ENCODE assay signal across 10 mouse cellular contexts in the genomic region with DNA sequence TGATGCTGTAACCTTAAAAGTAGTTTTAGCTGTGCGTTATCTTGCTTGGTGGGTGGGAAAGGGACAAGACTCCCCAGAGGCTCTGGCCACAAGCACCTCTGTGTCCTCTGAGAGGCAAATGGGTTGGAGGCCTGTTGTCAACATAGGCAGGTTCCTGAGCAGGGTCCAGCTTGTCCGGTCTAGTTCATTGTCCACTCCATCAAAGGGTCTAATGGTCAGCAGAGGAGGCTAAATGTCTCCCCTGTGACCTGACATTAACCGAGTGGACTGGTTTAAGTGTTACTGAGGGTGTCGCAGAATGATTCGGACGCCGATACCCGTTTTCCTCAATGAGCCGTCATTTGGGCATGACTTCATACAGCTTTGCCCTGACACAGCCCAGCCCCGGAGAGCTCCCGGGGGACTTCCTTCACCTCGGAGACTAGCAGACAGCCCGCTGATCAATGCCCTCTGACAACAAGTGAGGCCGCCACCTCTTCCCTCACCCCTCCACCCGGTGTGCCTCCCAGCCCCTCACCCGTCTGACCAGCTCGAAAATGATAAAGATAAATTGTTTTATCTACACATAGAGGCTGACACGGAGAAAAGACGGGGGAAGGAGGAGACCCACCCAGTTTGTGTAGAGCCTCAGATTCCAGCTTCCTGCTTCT.
DNase-seq lines count a peak whose midpoint lies in the region; ATAC-seq lines count a peak whose summit lies in the region.
"Had no signal": no experiment of that assay in that cellular context is flagged by ENCODE, and none has a peak within 500 bp of the region (broad histone marks: within the 10 kb centered on the region; RNA-seq: fewer than 3 reads in every experiment).

No protein-coding gene starts in this region.

- no peak for ATAC-seq in kidney, embryonic 15.5 days (replicated peaks; ENCODE audit: low FRiP score)
- no peak for ATAC-seq in embryonic facial prominence, embryonic 11.5 days (replicated peaks; ENCODE audit: insufficient number of reproducible peaks, low FRiP score, low TSS enrichment, low read depth)
- no peak for ATAC-seq in intestine, embryonic 14.5 days (replicated peaks; ENCODE audit: low FRiP score, low TSS enrichment, low read depth)
- no peak for ATAC-seq in neural tube, embryonic 12.5 days (ENCODE audit: low FRiP score, low read depth)
- no peak for ATAC-seq in forebrain, embryonic 12.5 days (ENCODE audit: low FRiP score)

- H3K9ac ChIP-seq in kidney, embryonic 15.5 days, result no peak overlapping the region
- H3K9ac ChIP-seq in embryonic facial prominence, embryonic 11.5 days (replicated peaks; ENCODE audit: low read length), result 0 out of 2 replicates have a peak overlapping the region, but pooled peaks have one; percentile 7
- 0 out of 2 replicates have a peak overlapping the region, but pooled peaks have one; percentile 29 for H3K9ac ChIP-seq in intestine, embryonic 14.5 days (ENCODE audit: low read length)
- no peak overlapping the region for H3K9ac ChIP-seq in neural tube, embryonic 12.5 days
- no peak overlapping the region for H3K9ac ChIP-seq in forebrain, embryonic 12.5 days

- 15% methylated on average over 19 of the region's 19 CpGs for WGBS in kidney, embryonic 15.5 days
- 26% methylated on average over 19 of the region's 19 CpGs for WGBS in embryonic facial prominence, embryonic 11.5 days
- 19% methylated on average over 19 of the region's 19 CpGs for WGBS in intestine, embryonic 14.5 days
- 26% methylated on average over 19 of the region's 19 CpGs for WGBS in neural tube, embryonic 12.5 days
- 45% methylated on average over 19 of the region's 19 CpGs for WGBS in forebrain, embryonic 12.5 days

- DNase-seq in kidney, adult 11 months, result no peak
- DNase-seq in embryonic facial prominence, embryonic 11.5 days (ENCODE audit: low spot score), result peak; percentile 15
- peak; percentile 59 for DNase-seq in intestine, embryonic 14.5 days (ENCODE audit: low spot score)
- no peak for DNase-seq in right cerebral cortex, postnatal 14 days
- DNase-seq in cerebellum, adult 9-10 months, result no peak
- DNase-seq: thymus, postnatal 4 days had no signal

- H3K27me3 ChIP-seq in kidney, embryonic 15.5 days, result peaks cover 31% of the 10 kb centered on the region
- H3K27me3 ChIP-seq in embryonic facial prominence, embryonic 11.5 days (ENCODE audit: control insufficient read depth, insufficient read depth, low read length), result no peaks in the 10 kb centered on the region
- H3K27me3 ChIP-seq in intestine, embryonic 14.5 days (replicated peaks; ENCODE audit: control insufficient read depth, insufficient read depth, low read length), result 0 out of 2 replicates have a peak, but pooled peaks cover 3% of the 10 kb centered on the region
- no peaks in the 10 kb centered on the region for H3K27me3 ChIP-seq in neural tube, embryonic 12.5 days (replicated peaks)
- peaks cover 11% of the 10 kb centered on the region for H3K27me3 ChIP-seq in forebrain, embryonic 12.5 days

- H3K4me3 ChIP-seq in kidney, embryonic 15.5 days (replicated peaks), result peak overlapping the region; percentile 24
- no peak overlapping the region for H3K4me3 ChIP-seq in embryonic facial prominence, embryonic 11.5 days (ENCODE audit: low read depth, low read length)
- H3K4me3 ChIP-seq in intestine, embryonic 14.5 days (ENCODE audit: low read depth, low read length), result 0 out of 2 replicates have a peak overlapping the region, but pooled peaks have one; percentile 10
- no peak overlapping the region for H3K4me3 ChIP-seq in neural tube, embryonic 12.5 days
- H3K4me3 ChIP-seq in forebrain, embryonic 12.5 days (replicated peaks), result no peak overlapping the region

- H3K4me1 ChIP-seq in kidney, embryonic 15.5 days, result peaks cover 12% of the 10 kb centered on the region
- H3K4me1 ChIP-seq in embryonic facial prominence, embryonic 11.5 days (ENCODE audit: control insufficient read depth, insufficient read depth, low read length), result peaks cover 8% of the 10 kb centered on the region; the same call in 1 of the 2 replicates
- peaks cover 16% of the 10 kb centered on the region for H3K4me1 ChIP-seq in intestine, embryonic 14.5 days (replicated peaks; ENCODE audit: control insufficient read depth, insufficient read depth, low read length)
- peaks cover 21% of the 10 kb centered on the region; the same call in 1 of the 2 replicates for H3K4me1 ChIP-seq in neural tube, embryonic 12.5 days
- peaks cover 41% of the 10 kb centered on the region for H3K4me1 ChIP-seq in forebrain, embryonic 12.5 days

- H3K4me2 ChIP-seq in kidney, embryonic 15.5 days, result peak overlapping the region; percentile 55
- peak overlapping the region; percentile 33 for H3K4me2 ChIP-seq in embryonic facial prominence, embryonic 11.5 days (ENCODE audit: low read depth, low read length)
- peak overlapping the region; percentile 52 for H3K4me2 ChIP-seq in intestine, embryonic 14.5 days (ENCODE audit: low read length)
- H3K4me2 ChIP-seq in neural tube, embryonic 12.5 days (replicated peaks), result peak overlapping the region; percentile 48
- no peak overlapping the region for H3K4me2 ChIP-seq in forebrain, embryonic 12.5 days

- H3K36me3 ChIP-seq in kidney, embryonic 15.5 days, result no peaks in the 10 kb centered on the region
- no peaks in the 10 kb centered on the region for H3K36me3 ChIP-seq in embryonic facial prominence, embryonic 11.5 days (replicated peaks; ENCODE audit: control insufficient read depth, insufficient read depth, low read depth, low read length)
- H3K36me3 ChIP-seq in intestine, embryonic 14.5 days (ENCODE audit: control insufficient read depth, insufficient read depth, low read length), result no peaks in the 10 kb centered on the region
- H3K36me3 ChIP-seq in neural tube, embryonic 12.5 days, result no peaks in the 10 kb centered on the region
- H3K36me3 ChIP-seq in forebrain, embryonic 12.5 days (replicated peaks), result no peaks in the 10 kb centered on the region
- H3K36me3 ChIP-seq: G1E had no signal

- H3K27ac ChIP-seq in kidney, embryonic 15.5 days, result no peak overlapping the region
- no peak overlapping the region for H3K27ac ChIP-seq in embryonic facial prominence, embryonic 11.5 days (replicated peaks; ENCODE audit: low read depth, low read length)
- H3K27ac ChIP-seq in intestine, embryonic 14.5 days (ENCODE audit: low read depth), result no peak overlapping the region
- H3K27ac ChIP-seq in neural tube, embryonic 12.5 days, result no peak overlapping the region
- no peak overlapping the region for H3K27ac ChIP-seq in forebrain, embryonic 12.5 days

- no peaks in the 10 kb centered on the region for H3K9me3 ChIP-seq in kidney, embryonic 15.5 days (replicated peaks)
- H3K9me3 ChIP-seq in embryonic facial prominence, embryonic 11.5 days (replicated peaks; ENCODE audit: control insufficient read depth, low read length), result no peaks in the 10 kb centered on the region
- no peaks in the 10 kb centered on the region for H3K9me3 ChIP-seq in intestine, embryonic 14.5 days (ENCODE audit: control insufficient read depth, low read length)
- no peaks in the 10 kb centered on the region for H3K9me3 ChIP-seq in neural tube, embryonic 12.5 days
- no peaks in the 10 kb centered on the region for H3K9me3 ChIP-seq in forebrain, embryonic 12.5 days

Comparison
In these comparisons a context has a peak if more than half of its experiments do, and no peak if none do; other contexts are left out.
1. H3K4me3 ChIP-seq: peak in kidney, embryonic 15.5 days (single experiment) and intestine, embryonic 14.5 days (single experiment); none in embryonic facial prominence, embryonic 11.5 days (single experiment), neural tube, embryonic 12.5 days (single experiment) and forebrain, embryonic 12.5 days (single experiment).
2. H3K9ac ChIP-seq: peak in embryonic facial prominence, embryonic 11.5 days (single experiment) and intestine, embryonic 14.5 days (single experiment); none in kidney, embryonic 15.5 days (single experiment), neural tube, embryonic 12.5 days (single experiment) and forebrain, embryonic 12.5 days (single experiment).
3. DNase-seq: peak in embryonic facial prominence, embryonic 11.5 days (single experiment) and intestine, embryonic 14.5 days (single experiment); none in kidney, adult 11 months (single experiment), right cerebral cortex, postnatal 14 days (single experiment) and cerebellum, adult 9-10 months (single experiment).